Mouse (Mus musculus) midbrain, embryonic 14.5 days (tissue): ENCODE data around the gene Sugp2. TPM values are rescaled to one million over a fixed set of nuclear protein-coding genes. Genes with fewer than 3 reads are reported as not detected.

Experiments
- ATAC-seq: fragments of 200-750 bp; cut with Nextera tagmentation; 2 replicates; pipeline ENCODE4 v1.8.0; 2017; ENCODE audit warnings: moderate number of reproducible peaks, moderate library complexity; ENCODE audit not compliant: low FRiP score, low TSS enrichment
- DNase-seq: peaks from one replicate; pipeline ENCODE4 v3.0.0-alpha.2; 2015
- H3K27ac ChIP-seq: fragments of 300-500 bp; sonication (generic); replicated peaks from 2 replicates; pipeline ENCODE4 v1.5.1; 2014; ENCODE audit warnings: mild to moderate bottlenecking, low read depth, low read length, moderate library complexity
- H3K27me3 ChIP-seq: fragments of 300-500 bp; sonication (generic); 2 replicates; pipeline ENCODE4 v1.6.1; 2014; ENCODE audit warnings: low read length, control low read depth, mixed read lengths; ENCODE audit not compliant: control insufficient read depth, insufficient read depth
- H3K36me3 ChIP-seq: fragments of 300-500 bp; sonication (generic); 2 replicates; pipeline ENCODE4 v1.6.1; 2014; ENCODE audit warnings: low read length, control low read depth; ENCODE audit not compliant: control insufficient read depth, insufficient read depth
- H3K4me1 ChIP-seq: fragments of 300-500 bp; sonication (generic); 2 replicates; pipeline ENCODE4 v1.6.1; 2014; ENCODE audit warnings: mild to moderate bottlenecking, antibody characterized with exemption, low read length, control low read depth; ENCODE audit not compliant: control insufficient read depth, insufficient read depth
- H3K4me2 ChIP-seq: fragments of 300-500 bp; sonication (generic); 2 replicates; pipeline ENCODE4 v1.6.1; 2014; ENCODE audit warnings: mild to moderate bottlenecking, low read length, moderate library complexity
- H3K4me3 ChIP-seq: fragments of 300-500 bp; sonication (generic); replicated peaks from 2 replicates; pipeline ENCODE4 v1.5.1; 2014; ENCODE audit warnings: low read depth, low read length
- H3K9ac ChIP-seq: fragments of 300-500 bp; sonication (generic); replicated peaks from 2 replicates; pipeline ENCODE4 v1.6.1; 2014; ENCODE audit warnings: mild to moderate bottlenecking, low read length, moderate library complexity
- H3K9me3 ChIP-seq: fragments of 300-500 bp; sonication (generic); 2 replicates; pipeline ENCODE4 v1.6.1; 2016; ENCODE audit warnings: low read length, control low read depth, mixed read lengths; ENCODE audit not compliant: control insufficient read depth
- WGBS: fragments of 180-500 bp; shearing (Covaris S2); extraction: QIAGEN DNeasy Blood & Tissue Kit; methylation state at CpG from one replicate; pipeline ENCODE4 v1.1.7; 2014; 5-methylcytosine and 5-hydroxymethylcytosine counted together
- polyA plus RNA-seq: library from polyadenylated mRNA; unstranded; fragments of >200 nt; fragmentation: Nextera tagmentation; extraction: Ambion mirVana; gene quantifications from 2 replicates; pipeline ENCODE4 v1.2.1, GENCODE M21; 2014

Gene Sugp2
- 87.9 and 88.9 TPM in 2 replicates for polyA plus RNA-seq

DNA sequence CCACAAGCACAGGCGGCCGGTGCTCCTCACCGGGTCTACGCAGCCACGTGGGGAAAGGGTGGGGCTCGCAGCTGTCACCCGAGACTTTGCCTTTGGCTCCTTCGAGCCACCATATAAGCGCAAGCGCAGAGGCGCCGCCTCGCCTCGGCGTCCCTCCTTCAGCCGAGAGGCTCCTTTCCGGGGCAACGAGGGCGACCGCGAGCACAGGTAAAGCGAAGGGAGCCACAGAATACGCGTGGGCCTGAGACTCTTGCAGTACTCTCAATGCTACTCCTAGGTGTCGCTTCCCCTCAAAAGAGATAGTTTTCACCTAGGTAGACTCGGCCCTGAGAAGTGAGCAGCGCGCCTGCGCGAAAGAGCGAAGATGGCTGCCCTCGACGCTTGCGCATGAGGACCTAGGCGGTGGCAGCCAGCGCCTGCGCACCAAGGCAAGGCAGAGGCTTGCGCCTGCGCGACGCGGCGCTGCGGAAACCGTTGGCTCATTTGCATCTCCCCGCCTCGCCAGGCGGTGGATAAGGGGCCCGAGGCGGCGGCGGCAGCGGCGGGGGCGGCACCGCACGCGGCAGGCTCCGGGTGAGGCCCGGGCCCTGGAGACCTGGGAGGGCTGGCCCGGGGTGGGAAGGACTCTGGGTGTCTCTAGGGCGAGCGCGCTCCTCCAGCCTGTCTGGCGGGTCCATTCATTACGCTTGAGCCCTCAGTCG, at the start of gene Sugp2, which contains the start of gene Armc6:
Gene Sugp2, plus strand, starts transcription at position 147 of the 701 bp plus-strand sequence.
Gene Armc6, minus strand, starts transcription at position 387 of the 701 bp plus-strand sequence.
- Histone ChIP-seq H3K27me3 (no peaks in the 10 kb centered on the region), H3K36me3 (peaks cover 52% of the 10 kb centered on the region), H3K4me1 (peaks cover 18% of the 10 kb centered on the region), H3K9ac (peak within 1 kb of the TSS; percentile 91), H3K9me3 (no peaks in the 10 kb centered on the region), H3K4me2 (peak within 1 kb of the TSS; percentile 88), H3K4me3 (peak within 1 kb of the TSS; percentile 85), H3K27ac (peak within 1 kb of the TSS; percentile 95)
- under 1% methylated on average over 67 of the region's 67 CpGs for WGBS
- DNase-seq, result peak; percentile 99
- ATAC-seq, result peak; percentile 95

GRCm38 (mm10) chr8:70188707-70189106, 45.3 kb upstream of the Sugp2 start:
- ATAC-seq, result no peak
- Histone ChIP-seq H3K4me2 (no peak overlapping the region), H3K9ac (no peak overlapping the region), H3K4me1 (no peaks in the 10 kb centered on the region), H3K27me3 (no peaks in the 10 kb centered on the region), H3K4me3 (no peak overlapping the region), H3K9me3 (no peaks in the 10 kb centered on the region), H3K27ac (no peak overlapping the region), H3K36me3 (peaks cover 3% of the 10 kb centered on the region; the same call in 1 of the 2 replicates)
- WGBS, result 70% methylated on average over 7 of the region's 7 CpGs
- DNase-seq, result no peak

DNA sequence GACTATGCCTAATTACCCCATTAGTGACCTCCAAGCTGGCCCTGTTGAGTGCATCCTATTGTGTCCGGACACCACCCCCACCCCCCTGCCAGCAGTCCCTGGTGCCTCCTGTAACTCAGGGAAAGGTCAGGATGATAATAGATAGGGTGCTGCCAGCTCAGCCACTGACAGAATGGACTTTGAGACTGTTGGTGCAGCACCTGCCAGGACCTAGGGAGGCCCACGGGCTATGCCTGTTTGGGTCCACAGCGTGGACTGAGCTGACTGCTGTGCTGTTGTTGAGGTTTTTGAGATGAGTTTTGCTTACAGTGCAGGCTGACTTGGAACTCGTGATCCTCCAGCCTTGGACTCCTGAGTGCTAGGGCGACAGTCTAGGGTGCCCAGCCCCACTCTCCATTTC, 40.8 kb upstream of the Sugp2 start:
- Histone ChIP-seq H3K9me3 (no peaks in the 10 kb centered on the region), H3K9ac (no peak overlapping the region), H3K36me3 (no peaks in the 10 kb centered on the region), H3K4me2 (no peak overlapping the region), H3K27ac (no peak overlapping the region), H3K4me1 (no peaks in the 10 kb centered on the region), H3K4me3 (no peak overlapping the region), H3K27me3 (no peaks in the 10 kb centered on the region)
- whole genome bisulfite sequencing, result 67% methylated on average over 5 of the region's 5 CpGs
- DNase-seq, result no peak
- no peak for ATAC-seq

DNA sequence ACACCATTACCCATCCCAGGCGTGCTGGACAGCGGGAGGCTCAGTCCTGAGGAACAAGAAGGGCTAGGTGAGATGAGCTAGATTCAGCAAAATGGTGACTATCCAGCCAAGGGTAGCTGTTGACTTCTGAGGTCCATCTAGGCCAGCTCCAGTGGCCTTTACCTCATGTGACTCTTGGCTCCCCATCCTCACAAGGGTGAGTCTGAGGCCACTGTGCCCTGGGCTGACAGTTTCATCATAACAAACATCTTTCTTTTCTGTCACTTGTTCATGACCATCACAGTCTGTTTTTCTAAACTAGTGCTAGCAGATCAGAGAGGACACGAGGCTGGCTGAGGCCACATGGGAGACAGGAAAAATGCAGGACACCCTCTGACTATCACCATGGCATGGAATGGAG, 39.8 kb upstream of the Sugp2 start:
- ATAC-seq, result no peak
- no peak overlapping the region for H3K9ac ChIP-seq
- no peak overlapping the region for H3K4me2 ChIP-seq
- WGBS, result 88% methylated on average over 3 of the region's 3 CpGs
- no peaks in the 10 kb centered on the region for H3K4me1 ChIP-seq
- H3K27ac ChIP-seq, result no peak overlapping the region
- no peak for DNase-seq
- no peaks in the 10 kb centered on the region for H3K9me3 ChIP-seq
- no peak overlapping the region for H3K4me3 ChIP-seq
- H3K36me3 ChIP-seq, result no peaks in the 10 kb centered on the region
- H3K27me3 ChIP-seq, result no peaks in the 10 kb centered on the region

GRCm38 (mm10) chr8:70195762-70196161, 38.3 kb upstream of the Sugp2 start:
- Histone ChIP-seq H3K27ac (no peak overlapping the region), H3K4me2 (no peak overlapping the region), H3K9ac (no peak overlapping the region), H3K4me3 (no peak overlapping the region), H3K36me3 (no peaks in the 10 kb centered on the region), H3K4me1 (no peaks in the 10 kb centered on the region), H3K9me3 (no peaks in the 10 kb centered on the region), H3K27me3 (no peaks in the 10 kb centered on the region)
- DNase-seq, result no peak
- WGBS, result 74% methylated on average over 2 of the region's 2 CpGs
- no peak for ATAC-seq

DNA sequence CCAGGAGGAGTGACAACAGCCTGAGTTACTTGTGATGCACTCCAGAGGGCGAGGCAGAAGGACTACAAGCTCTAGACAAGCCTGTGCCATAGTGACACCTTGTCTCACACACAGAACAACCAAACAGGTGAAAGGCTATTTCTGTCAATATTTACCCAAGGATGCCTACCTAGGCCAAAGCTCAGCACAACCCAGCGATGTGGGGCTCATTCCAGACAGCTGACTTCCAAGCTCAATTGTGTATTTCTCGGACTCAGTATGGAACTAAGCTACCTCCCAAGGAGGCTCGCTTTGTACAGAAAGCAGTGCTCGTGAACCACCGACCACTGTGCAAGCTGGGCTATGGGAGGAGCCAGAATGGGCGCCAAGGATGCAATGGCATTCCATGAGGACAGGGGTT, 36.4 kb upstream of the Sugp2 start:
- ATAC-seq (no peak), DNase-seq (no peak)
- WGBS, result 48% methylated on average over 7 of the region's 7 CpGs
- Histone ChIP-seq H3K36me3 (no peaks in the 10 kb centered on the region), H3K27ac (no peak overlapping the region), H3K4me3 (no peak overlapping the region), H3K4me1 (no peaks in the 10 kb centered on the region), H3K27me3 (no peaks in the 10 kb centered on the region), H3K9ac (no peak overlapping the region), H3K4me2 (no peak overlapping the region), H3K9me3 (no peaks in the 10 kb centered on the region)

GRCm38 (mm10) chr8:70200098-70200681, 33.8 kb upstream of the Sugp2 start:
- H3K27ac ChIP-seq, result no peak overlapping the region
- no peaks in the 10 kb centered on the region for H3K27me3 ChIP-seq
- ATAC-seq (no peak), DNase-seq (peak; percentile 24)
- no peak overlapping the region for H3K9ac ChIP-seq
- H3K4me1 ChIP-seq, result no peaks in the 10 kb centered on the region
- H3K9me3 ChIP-seq, result no peaks in the 10 kb centered on the region
- H3K36me3 ChIP-seq, result no peaks in the 10 kb centered on the region
- no peak overlapping the region for H3K4me3 ChIP-seq
- no peak overlapping the region for H3K4me2 ChIP-seq
- 77% methylated on average over 5 of the region's 5 CpGs for WGBS

DNA sequence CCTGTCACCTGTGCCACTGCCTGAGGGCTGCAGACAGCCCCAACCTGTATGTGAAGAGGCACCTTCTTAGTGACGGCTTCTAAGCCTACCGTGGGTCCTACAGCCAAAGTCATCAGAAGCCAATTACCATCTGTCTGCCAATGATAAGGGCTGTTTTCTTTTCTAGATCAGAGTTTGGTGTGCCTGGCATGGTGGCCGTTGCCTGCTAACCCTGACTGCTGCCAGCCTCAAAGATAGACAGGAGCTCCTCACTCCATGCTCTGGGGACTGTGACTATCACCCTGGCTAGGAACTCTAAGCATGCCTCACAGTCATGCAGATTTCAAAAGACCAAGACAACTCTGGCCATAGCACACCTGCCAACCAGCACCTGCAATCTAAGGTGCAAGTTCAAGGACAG, 32.6 kb upstream of the Sugp2 start:
- Histone ChIP-seq H3K4me2 (no peak overlapping the region), H3K4me1 (no peaks in the 10 kb centered on the region), H3K27me3 (no peaks in the 10 kb centered on the region), H3K9ac (no peak overlapping the region), H3K4me3 (no peak overlapping the region), H3K36me3 (no peaks in the 10 kb centered on the region), H3K9me3 (no peaks in the 10 kb centered on the region), H3K27ac (no peak overlapping the region)
- ATAC-seq, result no peak
- 90% methylated on average over 3 of the region's 3 CpGs for WGBS
- no peak for DNase-seq

- ATAC-seq, result no peak
- Histone ChIP-seq H3K4me3 (no peak overlapping the region), H3K4me2 (no peak overlapping the region), H3K4me1 (no peaks in the 10 kb centered on the region), H3K27me3 (no peaks in the 10 kb centered on the region), H3K27ac (no peak overlapping the region), H3K36me3 (no peaks in the 10 kb centered on the region), H3K9me3 (no peaks in the 10 kb centered on the region), H3K9ac (no peak overlapping the region)
- WGBS, result 69% methylated on average over 4 of the region's 4 CpGs
- DNase-seq, result no peak
Observed at GRCm38 (mm10) chr8:70203072-70203471, 31.0 kb upstream of the Sugp2 start.
